29 mouse cellular contexts compared by ENCODE assay signal in genomic region chr17:29178503-29179059, GRCm38 (mm10). TPM values are rescaled to one million over a fixed set of nuclear protein-coding genes. Genes with fewer than 3 reads are reported as not detected.
DNase-seq lines count a peak whose midpoint lies in the region; ATAC-seq lines count a peak whose summit lies in the region.
"Had no signal": no experiment of that assay in that cellular context is flagged by ENCODE, and none has a peak within 500 bp of the region (broad histone marks: within the 10 kb centered on the region; RNA-seq: fewer than 3 reads in every experiment).

No protein-coding gene starts in this region.

- 67% methylated on average over 9 of the region's 9 CpGs for WGBS in heart, embryonic 10.5 days
- 69% methylated on average over 9 of the region's 9 CpGs for WGBS in hindbrain, embryonic 13.5 days
- WGBS in hindbrain, embryonic 12.5 days, result 64% methylated on average over 9 of the region's 9 CpGs

- no peaks in the 10 kb centered on the region for H3K36me3 ChIP-seq in heart, embryonic 10.5 days
- H3K36me3 ChIP-seq in hindbrain, embryonic 13.5 days, result no peaks in the 10 kb centered on the region
- no peaks in the 10 kb centered on the region for H3K36me3 ChIP-seq in hindbrain, embryonic 12.5 days
- H3K36me3 ChIP-seq in splenic B cell, adult 2 months (ENCODE audit: control insufficient read depth, insufficient read depth, low read length, poor library complexity, severe bottlenecking), result no peaks in the 10 kb centered on the region
- H3K36me3 ChIP-seq: limb, embryonic 15.5 days had no signal

- no peaks in the 10 kb centered on the region for H3K9me3 ChIP-seq in heart, embryonic 10.5 days
- H3K9me3 ChIP-seq in hindbrain, embryonic 13.5 days, result no peaks in the 10 kb centered on the region
- no peaks in the 10 kb centered on the region for H3K9me3 ChIP-seq in hindbrain, embryonic 12.5 days (replicated peaks)
- H3K9me3 ChIP-seq: G1E; limb, embryonic 15.5 days had no signal

- H3K27ac ChIP-seq in heart, embryonic 10.5 days, result peak overlapping the region; percentile 62
- no peak overlapping the region for H3K27ac ChIP-seq in hindbrain, embryonic 13.5 days
- no peak overlapping the region for H3K27ac ChIP-seq in hindbrain, embryonic 12.5 days
- H3K27ac ChIP-seq: kidney, postnatal 0 days; limb, embryonic 15.5 days; liver, embryonic 14.5 days; stomach, postnatal 0 days had no signal

- H3K9ac ChIP-seq in hindbrain, embryonic 13.5 days, result 0 out of 2 replicates have a peak overlapping the region, but pooled peaks have one; percentile 19
- H3K9ac ChIP-seq in hindbrain, embryonic 12.5 days, result no peak overlapping the region
- H3K9ac ChIP-seq: limb, embryonic 15.5 days; liver, embryonic 14.5 days; lung, embryonic 14.5 days had no signal

- no peak overlapping the region for H3K4me2 ChIP-seq in hindbrain, embryonic 13.5 days
- no peak overlapping the region for H3K4me2 ChIP-seq in hindbrain, embryonic 12.5 days (replicated peaks)
- H3K4me2 ChIP-seq: limb, embryonic 15.5 days; lung, embryonic 14.5 days; midbrain, embryonic 11.5 days had no signal

- H3K4me1 ChIP-seq in heart, embryonic 10.5 days, result peaks cover 57% of the 10 kb centered on the region
- H3K4me1 ChIP-seq in hindbrain, embryonic 13.5 days (replicated peaks), result peaks cover 30% of the 10 kb centered on the region
- peaks cover 13% of the 10 kb centered on the region for H3K4me1 ChIP-seq in hindbrain, embryonic 12.5 days

- no peak for DNase-seq in heart, embryonic 10.5 days (ENCODE audit: low spot score)
- DNase-seq in heart, adult 9 months (ENCODE audit: low spot score in 2 of 2), result no peak
- peak; percentile 66 to 69 for DNase-seq in spleen, postnatal 36 days (ENCODE audit: low spot score in 2 of 2)
- no peak for DNase-seq in spleen, postnatal 14 days (ENCODE audit: low spot score in 2 of 2)
- peak; percentile 60 for DNase-seq in splenic B cell, adult 2 months (ENCODE audit: low read depth, low spot score)
- DNase-seq in lung, postnatal 14 days, result no peak
- DNase-seq: adrenal gland, adult 8-10 months; cerebellum, adult 2 months; cerebellum, postnatal 25 days; gastrocnemius, postnatal 10 days; kidney, adult 8-10 months; layer of hippocampus, postnatal 36 days; left cerebral cortex, postnatal 4 days; retina, postnatal 1 day; right cerebral cortex, postnatal 14 days; thymus, adult 18-20 months; thymus, postnatal 36 days had no signal

- H3K27me3 ChIP-seq in heart, embryonic 10.5 days (ENCODE audit: insufficient read depth, poor library complexity, severe bottlenecking), result no peaks in the 10 kb centered on the region
- H3K27me3 ChIP-seq in hindbrain, embryonic 13.5 days, result peaks cover 8% of the 10 kb centered on the region
- no peaks in the 10 kb centered on the region for H3K27me3 ChIP-seq in hindbrain, embryonic 12.5 days
- no peaks in the 10 kb centered on the region for H3K27me3 ChIP-seq in splenic B cell, adult 2 months (ENCODE audit: control insufficient read depth, insufficient read depth, low read length, poor library complexity, severe bottlenecking)
- H3K27me3 ChIP-seq: limb, embryonic 15.5 days had no signal

- no peak overlapping the region for H3K4me3 ChIP-seq in heart, embryonic 10.5 days
- H3K4me3 ChIP-seq in hindbrain, embryonic 13.5 days, result no peak overlapping the region
- no peak overlapping the region for H3K4me3 ChIP-seq in hindbrain, embryonic 12.5 days
- H3K4me3 ChIP-seq: limb, embryonic 15.5 days; myocyte had no signal

- ATAC-seq in hindbrain, embryonic 13.5 days (ENCODE audit: low FRiP score), result no peak
- no peak for ATAC-seq in hindbrain, embryonic 12.5 days (ENCODE audit: low FRiP score)
- ATAC-seq: forebrain, embryonic 16.5 days; intestine, embryonic 16.5 days had no signal

RNA-seq across cellular contexts. Expression of gene Cpne5, which starts 59.4 kb away (rescaled TPM):
- 18.0 and 23.3 TPM in 2 replicates for polyA plus RNA-seq in heart, embryonic 10.5 days (2016; fragmentation: Nextera tagmentation; extraction: Ambion mirVana)
- polyA plus RNA-seq in hindbrain, embryonic 13.5 days (2015; fragmentation: Nextera tagmentation; extraction: Ambion mirVana), result 18.9 and 20.2 TPM in 2 replicates
- polyA plus RNA-seq in hindbrain, embryonic 12.5 days (2016; fragmentation: Nextera tagmentation; extraction: Ambion mirVana), result 6.0 and 6.1 TPM in 2 replicates

Comparison
In these comparisons a context has a peak if more than half of its experiments do, and no peak if none do; other contexts are left out.
1. DNase-seq: peak in spleen, postnatal 36 days (2 of 2) and splenic B cell, adult 2 months (single experiment); none in heart, embryonic 10.5 days (single experiment), heart, adult 9 months (0 of 2), spleen, postnatal 14 days (0 of 2) and lung, postnatal 14 days (single experiment).